Mouse (Mus musculus): ENCODE measurements at regions not wholly inside any gene's neighbourhood (a gene's known extent, or its start where the extent isn't known, plus 50 kb on each side); places are given as distances from the start of the nearest gene placed in this dataset.

DNA sequence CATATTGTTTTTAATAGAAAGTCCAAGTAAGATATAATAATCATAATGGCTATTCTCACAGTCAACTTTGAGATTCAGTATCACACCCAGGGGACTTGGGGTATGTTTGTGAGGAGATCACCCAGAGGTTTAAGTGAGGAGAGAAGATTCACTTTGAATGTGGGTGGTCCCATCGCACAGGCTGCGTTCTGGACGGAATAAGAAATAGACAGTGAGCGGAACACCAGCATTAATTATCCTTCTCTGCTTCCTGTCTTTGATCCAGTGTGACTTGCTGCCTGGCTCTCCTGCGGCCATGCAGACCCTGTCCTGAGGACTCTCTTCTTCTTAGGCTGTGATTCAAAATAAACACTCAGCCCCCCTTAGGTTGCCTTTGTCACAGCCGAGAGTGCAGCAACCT, 60.6 kb upstream of the Kras start:
- no peaks in the 10 kb centered on the region for H3K27me3 ChIP-seq
- CTCF ChIA-PET: no interaction called here
- POLR2A ChIA-PET: no interaction called here
- ATAC-seq: no peak
- no peak for DNase-seq (ENCODE audit: low read depth, low spot score)
- in situ Hi-C loops (cut with MboI; ENCODE audit: low pct_unique_long_range_greater_than_20kb): no loop called here
- no peak for TF ChIP-seq CTCF (IDR thresholded peaks at IDR 0.05)

- DNase-seq (ENCODE audit: low read depth, low spot score) (no peak), ATAC-seq (no peak)
- ChIA-PET POLR2A (no interaction called here), CTCF (no interaction called here)
- in situ Hi-C loops (cut with MboI; ENCODE audit: low pct_unique_long_range_greater_than_20kb): no loop called here
- no peak for TF ChIP-seq CTCF (IDR thresholded peaks at IDR 0.05)
- no peaks in the 10 kb centered on the region for H3K27me3 ChIP-seq
Measured at GRCm38 (mm10) chr6:145309025-145309424, 59.0 kb upstream of the Kras start.

DNA sequence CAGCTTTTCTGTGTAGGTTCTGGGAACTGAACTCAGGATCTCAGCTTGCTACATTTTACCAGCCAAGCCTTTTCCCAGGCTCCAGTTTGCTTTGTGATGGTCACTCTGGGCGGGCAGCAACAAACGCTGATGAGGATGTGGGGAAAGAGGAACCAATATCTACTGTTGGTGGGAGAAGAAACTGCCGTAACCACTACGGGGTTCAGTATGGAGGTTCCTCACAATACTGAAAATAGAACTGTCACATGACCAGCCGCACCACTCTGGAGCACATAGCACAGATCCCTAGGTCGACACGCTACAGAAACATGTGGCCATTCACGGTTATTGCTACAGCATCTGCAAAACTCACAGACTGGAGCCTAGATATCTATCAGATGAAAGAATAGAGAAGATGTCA, 57.2 kb upstream of the Kras start:
- POLR2A ChIA-PET: no interaction called here
- ATAC-seq (no peak), DNase-seq (ENCODE audit: low read depth, low spot score) (no peak)
- in situ Hi-C loops (cut with MboI; ENCODE audit: low pct_unique_long_range_greater_than_20kb): no loop called here
- H3K27me3 ChIP-seq: no peaks in the 10 kb centered on the region
- no peak for TF ChIP-seq CTCF (IDR thresholded peaks at IDR 0.05)
- CTCF ChIA-PET: interaction anchor here (1.3 kb wide), 1 partner anchor 54 kb away, joined by 3 read pairs; no protein-coding TSS in a partner anchor

GRCm38 (mm10) chr6:145306331-145307124, 56.5 kb upstream of the Kras start:
- in situ Hi-C loops (cut with MboI; ENCODE audit: low pct_unique_long_range_greater_than_20kb): no loop called here
- ChIA-PET CTCF (interaction anchor here (1.3 kb wide), 1 partner anchor 53 kb away, joined by 3 read pairs; no protein-coding TSS in a partner anchor), POLR2A (no interaction called here)
- H3K27me3 ChIP-seq: no peaks in the 10 kb centered on the region
- DNase-seq (ENCODE audit: low read depth, low spot score) (no peak), ATAC-seq (no peak)
- TF ChIP-seq CTCF (IDR thresholded peaks at IDR 0.05): no peak

DNA sequence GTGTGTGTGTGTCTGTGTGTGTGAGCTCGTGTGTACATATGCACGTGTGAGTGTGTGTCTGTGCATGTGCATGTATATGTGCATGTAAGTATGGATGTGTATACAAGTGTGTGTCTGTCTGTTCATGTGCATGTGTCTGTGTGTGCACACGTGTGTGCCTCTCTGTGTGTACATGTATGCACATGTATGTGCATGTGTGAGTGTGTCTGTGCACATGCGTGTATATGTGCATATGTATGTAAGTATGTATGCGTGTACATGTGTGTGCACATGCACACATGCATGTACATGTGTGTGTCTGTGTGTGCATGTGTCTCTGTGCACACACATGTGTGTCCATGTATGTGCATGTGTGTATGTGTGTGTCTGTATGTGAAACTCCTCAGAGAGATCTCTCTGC, 55.6 kb upstream of the Kras start:
- CTCF ChIA-PET: interaction anchor here (1.3 kb wide), 1 partner anchor 52 kb away, joined by 3 read pairs; no protein-coding TSS in a partner anchor
- ATAC-seq: no peak
- no peaks in the 10 kb centered on the region for H3K27me3 ChIP-seq
- POLR2A ChIA-PET: no interaction called here
- no peak for TF ChIP-seq CTCF (IDR thresholded peaks at IDR 0.05)
- DNase-seq (ENCODE audit: low read depth, low spot score): no peak
- in situ Hi-C loops (cut with MboI; ENCODE audit: low pct_unique_long_range_greater_than_20kb): no loop called here

GRCm38 (mm10) chr6:145303641-145304070, 53.6 kb upstream of the Kras start:
- POLR2A ChIA-PET: no interaction called here
- DNase-seq (ENCODE audit: low read depth, low spot score): no peak
- in situ Hi-C loops (cut with MboI; ENCODE audit: low pct_unique_long_range_greater_than_20kb): no loop called here
- CTCF ChIA-PET: no interaction called here
- no peak for ATAC-seq
- no peaks in the 10 kb centered on the region for H3K27me3 ChIP-seq
- TF ChIP-seq CTCF (IDR thresholded peaks at IDR 0.05): no peak

- CTCF ChIA-PET: no interaction called here
- no peaks in the 10 kb centered on the region for H3K27me3 ChIP-seq
- in situ Hi-C loops (cut with MboI; ENCODE audit: low pct_unique_long_range_greater_than_20kb): no loop called here
- DNase-seq (ENCODE audit: low read depth, low spot score) (no peak), ATAC-seq (no peak)
- POLR2A ChIA-PET: no interaction called here
- TF ChIP-seq CTCF (IDR thresholded peaks at IDR 0.05): no peak
Measured at GRCm38 (mm10) chr6:145302907-145303640, 53.0 kb upstream of the Kras start.

DNA sequence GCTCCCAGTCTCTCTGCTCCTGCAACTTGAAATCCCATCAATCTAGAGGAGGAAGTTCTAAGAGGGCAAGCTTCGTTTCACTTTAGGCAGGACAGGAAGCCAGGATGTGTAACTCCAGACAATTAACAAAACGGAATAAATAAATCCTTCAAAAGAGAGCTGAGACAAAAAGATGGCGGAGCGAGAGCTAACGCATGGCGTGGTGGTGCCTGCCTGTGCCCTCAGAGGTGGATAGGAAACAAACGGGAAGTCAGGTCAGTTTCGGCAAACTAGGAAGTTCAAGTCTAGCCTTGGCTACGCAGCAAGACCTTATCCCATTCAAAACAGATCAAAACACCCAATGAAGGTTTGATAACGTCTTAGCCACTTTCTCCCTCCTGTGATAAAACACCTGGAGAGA, 52.1 kb upstream of the Kras start:
- DNase-seq (ENCODE audit: low read depth, low spot score) (no peak), ATAC-seq (no peak)
- ChIA-PET POLR2A (no interaction called here), CTCF (no interaction called here)
- in situ Hi-C loops (cut with MboI; ENCODE audit: low pct_unique_long_range_greater_than_20kb): no loop called here
- no peak for TF ChIP-seq CTCF (IDR thresholded peaks at IDR 0.05)
- no peaks in the 10 kb centered on the region for H3K27me3 ChIP-seq

GRCm38 (mm10) chr6:145300266-145300858, 50.3 kb upstream of the Kras start:
- in situ Hi-C loops (cut with MboI; ENCODE audit: low pct_unique_long_range_greater_than_20kb): no loop called here
- ATAC-seq (no peak), DNase-seq (ENCODE audit: low read depth, low spot score) (no peak)
- TF ChIP-seq CTCF (IDR thresholded peaks at IDR 0.05): no peak
- ChIA-PET POLR2A (no interaction called here), CTCF (no interaction called here)
- H3K27me3 ChIP-seq: no peaks in the 10 kb centered on the region

Data from Patski (cell line).